Mouse (Mus musculus): ENCODE data around the gene Lmtk2. TPM values are rescaled to one million over a fixed set of nuclear protein-coding genes. Genes with fewer than 3 reads are reported as not detected.
A peak's percentile ranks its signal among the peaks of the same experiment; 100 is the strongest.

Gene Lmtk2
- polyA plus RNA-seq, 1 experiment from 2014 or later, result 3.5 TPM

DNA sequence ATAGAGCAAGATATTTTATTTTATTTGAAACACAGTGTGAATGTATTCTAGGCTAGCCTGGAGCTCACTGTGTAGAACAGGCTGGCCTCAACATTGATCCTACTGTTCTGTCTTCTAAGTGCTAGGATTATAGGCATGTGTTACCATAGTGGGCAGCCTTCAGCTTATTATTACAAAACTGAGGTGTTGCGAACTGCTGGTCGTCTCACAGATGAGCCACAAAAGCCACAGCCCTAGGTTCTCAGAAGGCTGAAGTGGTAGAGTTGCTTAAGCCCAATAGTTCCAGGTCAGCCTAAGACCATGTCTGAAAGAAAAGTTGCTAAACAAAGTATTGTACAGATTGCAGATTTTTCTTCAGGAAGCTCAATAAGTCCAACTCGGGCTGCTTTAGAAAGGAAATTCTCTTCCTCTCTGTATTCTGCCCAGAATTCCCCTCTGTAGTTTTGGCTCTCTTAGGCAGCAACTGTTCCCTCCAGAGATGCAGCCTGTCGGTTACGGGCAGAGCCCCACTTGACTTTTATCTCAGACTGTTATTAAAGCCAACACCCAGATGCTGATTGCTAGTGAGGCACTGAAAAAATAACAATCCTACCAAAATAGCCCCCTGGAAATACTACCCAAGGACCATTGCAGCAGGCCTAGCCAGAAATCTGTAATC, 14.9 kb downstream of the Lmtk2 start:
- H3K9ac ChIP-seq (ENCODE audit: low read length), result no peak overlapping the region
- no peaks in the 10 kb centered on the region for H3K9me3 ChIP-seq (replicated peaks; ENCODE audit: control insufficient read depth, low read length)
- no peaks in the 10 kb centered on the region for H3K36me3 ChIP-seq (ENCODE audit: control insufficient read depth, insufficient read depth)
- peak overlapping the region; percentile 44 for H3K27ac ChIP-seq (ENCODE audit: low read length)
- H3K4me2 ChIP-seq (ENCODE audit: low read depth, low read length), result 0 out of 2 replicates have a peak overlapping the region, but pooled peaks have one; percentile 7
- H3K4me1 ChIP-seq (ENCODE audit: control insufficient read depth, insufficient read depth, low read length), result peaks cover 27% of the 10 kb centered on the region
- 38% methylated on average over 5 of the region's 5 CpGs for WGBS
- H3K4me3 ChIP-seq (ENCODE audit: low read length), result no peak overlapping the region
- no peak for ATAC-seq (replicated peaks; ENCODE audit: extremely low read depth, insufficient read depth, low FRiP score)
- H3K27me3 ChIP-seq (ENCODE audit: control insufficient read depth, insufficient read depth, low read length), result no peaks in the 10 kb centered on the region

DNA sequence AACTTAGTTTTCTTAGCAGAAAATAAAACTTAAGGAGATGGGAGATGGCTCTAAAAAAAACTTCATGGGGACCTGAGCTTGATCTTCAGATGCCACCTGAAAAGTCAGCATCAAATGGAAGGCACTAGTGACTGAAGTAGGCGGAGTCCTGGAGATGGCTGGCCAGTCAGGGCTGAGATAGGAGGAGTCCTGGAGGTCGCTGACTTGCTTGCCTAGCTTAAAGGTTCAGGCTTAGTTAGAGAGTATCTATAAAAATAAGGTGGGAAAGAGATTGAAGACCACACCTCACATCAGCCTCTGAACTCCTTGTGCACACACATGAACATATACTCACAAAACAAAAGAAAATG, 15.4 kb downstream of the Lmtk2 start:
- H3K9ac ChIP-seq (ENCODE audit: low read length), result no peak overlapping the region

DNA sequence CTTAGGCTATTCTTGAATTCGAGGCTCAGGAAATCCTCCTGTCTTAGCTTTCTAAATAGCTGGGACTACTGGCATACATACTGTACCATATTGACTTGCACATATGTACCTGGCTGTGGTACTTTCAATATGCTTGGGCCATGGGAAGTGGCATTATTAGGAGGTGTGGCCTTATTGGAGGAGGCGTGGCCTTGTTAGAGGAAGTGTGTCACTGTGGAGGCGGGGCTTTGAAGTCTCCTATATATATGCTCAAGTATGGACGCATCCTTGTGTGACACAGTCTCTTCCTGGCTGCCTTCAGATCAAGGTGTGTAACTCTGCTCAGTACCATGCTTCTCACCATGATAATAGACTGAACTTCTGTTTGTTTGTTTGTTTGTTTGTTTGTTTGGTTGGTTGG, 18.0 kb downstream of the Lmtk2 start:
- Histone ChIP-seq H3K4me3 (ENCODE audit: low read length) (no peak overlapping the region), H3K4me2 (ENCODE audit: low read depth, low read length) (no peak overlapping the region), H3K36me3 (ENCODE audit: control insufficient read depth, insufficient read depth) (no peaks in the 10 kb centered on the region), H3K9me3 (replicated peaks; ENCODE audit: control insufficient read depth, low read length) (no peaks in the 10 kb centered on the region), H3K4me1 (ENCODE audit: control insufficient read depth, insufficient read depth, low read length) (peaks cover 28% of the 10 kb centered on the region), H3K9ac (ENCODE audit: low read length) (no peak overlapping the region), H3K27ac (ENCODE audit: low read length) (no peak overlapping the region), H3K27me3 (ENCODE audit: control insufficient read depth, insufficient read depth, low read length) (no peaks in the 10 kb centered on the region)
- 93% methylated on average over 4 of the region's 4 CpGs for WGBS
- ATAC-seq (replicated peaks; ENCODE audit: extremely low read depth, insufficient read depth, low FRiP score), result no peak

More for the DNA sequence above, 15.4 kb downstream of the Lmtk2 start:
- no peak overlapping the region for H3K4me3 ChIP-seq (ENCODE audit: low read length)
- H3K27ac ChIP-seq (ENCODE audit: low read length), result peak overlapping the region; percentile 44
- H3K4me1 ChIP-seq (ENCODE audit: control insufficient read depth, insufficient read depth, low read length), result peaks cover 27% of the 10 kb centered on the region
- no peaks in the 10 kb centered on the region for H3K36me3 ChIP-seq (ENCODE audit: control insufficient read depth, insufficient read depth)
- no peaks in the 10 kb centered on the region for H3K9me3 ChIP-seq (replicated peaks; ENCODE audit: control insufficient read depth, low read length)
- no peak for ATAC-seq (replicated peaks; ENCODE audit: extremely low read depth, insufficient read depth, low FRiP score)
- no peaks in the 10 kb centered on the region for H3K27me3 ChIP-seq (ENCODE audit: control insufficient read depth, insufficient read depth, low read length)
- H3K4me2 ChIP-seq (ENCODE audit: low read depth, low read length), result 0 out of 2 replicates have a peak overlapping the region, but pooled peaks have one; percentile 7
- WGBS, result 58% methylated on average over 2 of the region's 2 CpGs

DNA sequence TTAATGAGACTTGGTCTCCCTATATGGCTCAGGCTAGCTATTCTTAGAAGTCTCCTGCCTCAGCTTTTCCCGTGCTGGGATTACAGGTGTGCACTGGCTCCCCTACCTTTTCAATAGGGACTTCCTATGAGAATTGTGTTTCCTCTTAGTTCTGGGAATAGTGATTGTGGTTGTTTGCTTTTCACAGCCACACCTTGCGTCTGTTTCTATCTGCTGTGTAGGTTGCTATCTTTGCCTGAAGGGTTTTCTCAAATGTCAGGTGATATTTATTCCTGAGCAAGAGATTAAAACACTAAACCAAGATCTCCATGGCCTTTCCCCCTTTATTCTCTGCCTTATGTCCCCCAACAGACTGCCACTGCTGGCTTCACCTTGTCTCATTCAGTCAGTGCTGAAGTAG, 19.1 kb downstream of the Lmtk2 start:
- Histone ChIP-seq H3K9ac (ENCODE audit: low read length) (no peak overlapping the region), H3K36me3 (ENCODE audit: control insufficient read depth, insufficient read depth) (no peaks in the 10 kb centered on the region), H3K9me3 (replicated peaks; ENCODE audit: control insufficient read depth, low read length) (no peaks in the 10 kb centered on the region), H3K4me2 (ENCODE audit: low read depth, low read length) (no peak overlapping the region), H3K4me1 (ENCODE audit: control insufficient read depth, insufficient read depth, low read length) (peaks cover 28% of the 10 kb centered on the region), H3K27me3 (ENCODE audit: control insufficient read depth, insufficient read depth, low read length) (no peaks in the 10 kb centered on the region), H3K4me3 (ENCODE audit: low read length) (no peak overlapping the region), H3K27ac (ENCODE audit: low read length) (no peak overlapping the region)
- 86% methylated on average over 2 of the region's 2 CpGs for WGBS
- ATAC-seq (replicated peaks; ENCODE audit: extremely low read depth, insufficient read depth, low FRiP score), result no peak

DNA sequence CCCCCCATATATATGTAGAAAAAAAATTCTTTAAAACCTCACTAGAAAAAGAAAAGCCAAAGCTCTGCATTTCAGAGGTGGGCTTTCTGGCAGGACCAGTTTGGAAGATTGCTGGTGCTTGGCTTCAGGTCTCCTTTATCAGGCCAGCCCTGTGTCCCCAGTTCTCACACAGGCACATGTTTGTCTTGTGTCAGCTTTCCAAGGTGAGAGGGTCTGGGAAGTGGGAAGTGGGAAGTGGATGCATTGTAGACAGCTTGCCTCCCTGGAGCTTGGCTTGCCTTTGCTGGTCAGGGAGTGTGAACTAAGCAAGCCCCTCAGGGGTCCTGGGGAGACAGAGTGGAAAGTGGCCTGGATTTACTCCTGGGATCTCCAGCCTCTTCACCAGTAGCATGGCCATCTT, 21.3 kb downstream of the Lmtk2 start:
- Histone ChIP-seq H3K9me3 (replicated peaks; ENCODE audit: control insufficient read depth, low read length) (no peaks in the 10 kb centered on the region), H3K4me3 (ENCODE audit: low read length) (no peak overlapping the region), H3K36me3 (ENCODE audit: control insufficient read depth, insufficient read depth) (no peaks in the 10 kb centered on the region), H3K9ac (ENCODE audit: low read length) (no peak overlapping the region), H3K4me2 (ENCODE audit: low read depth, low read length) (no peak overlapping the region), H3K27ac (ENCODE audit: low read length) (no peak overlapping the region), H3K4me1 (ENCODE audit: control insufficient read depth, insufficient read depth, low read length) (peaks cover 14% of the 10 kb centered on the region; the same call in 1 of the 2 replicates), H3K27me3 (ENCODE audit: control insufficient read depth, insufficient read depth, low read length) (no peaks in the 10 kb centered on the region)
- no peak for ATAC-seq (replicated peaks; ENCODE audit: extremely low read depth, insufficient read depth, low FRiP score)

DNA sequence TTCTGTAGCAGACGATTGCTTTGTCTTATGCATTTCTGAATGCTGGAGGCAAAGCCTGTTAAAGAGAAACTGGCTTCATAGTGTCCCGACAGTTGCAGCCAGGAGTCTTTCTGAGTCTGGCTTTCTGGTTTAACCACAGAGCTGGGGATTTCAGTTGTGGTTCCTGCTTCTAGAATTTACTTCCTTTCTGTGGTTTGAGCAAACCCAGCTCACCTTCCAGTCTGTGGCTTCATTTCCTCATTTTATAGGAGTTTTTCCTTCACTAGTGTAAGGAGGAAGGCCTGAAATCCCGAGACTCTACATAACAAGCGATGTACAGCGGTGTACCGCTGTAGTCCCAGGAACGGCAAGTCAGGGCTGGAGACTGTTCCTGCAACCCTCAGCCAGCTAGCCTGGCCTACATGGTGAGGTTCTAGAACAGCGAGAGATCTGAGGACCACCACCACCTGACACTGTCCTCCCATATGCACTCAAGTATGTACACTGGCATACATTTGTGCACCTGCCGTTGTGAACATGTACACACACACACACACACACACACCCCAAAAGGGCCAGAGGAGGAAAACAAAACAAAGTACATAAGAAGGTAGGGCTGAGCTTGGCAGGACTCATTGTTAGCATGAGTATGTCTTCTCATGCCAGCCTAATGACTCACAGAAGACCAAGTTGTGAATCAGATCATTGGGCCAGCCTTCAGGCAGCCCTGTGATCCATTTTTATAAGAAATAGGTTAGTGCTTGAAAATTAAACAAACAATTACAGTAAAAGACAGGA, 25.9 kb downstream of the Lmtk2 start:
- WGBS, result 64% methylated on average over 9 of the region's 9 CpGs
- no peak overlapping the region for H3K27ac ChIP-seq (ENCODE audit: low read length)
- H3K9ac ChIP-seq (ENCODE audit: low read length), result no peak overlapping the region
- no peak for ATAC-seq (replicated peaks; ENCODE audit: extremely low read depth, insufficient read depth, low FRiP score)
- no peaks in the 10 kb centered on the region for H3K27me3 ChIP-seq (ENCODE audit: control insufficient read depth, insufficient read depth, low read length)
- H3K4me2 ChIP-seq (ENCODE audit: low read depth, low read length), result no peak overlapping the region
- H3K4me3 ChIP-seq (ENCODE audit: low read length), result no peak overlapping the region
- peaks cover 3% of the 10 kb centered on the region; the same call in 1 of the 2 replicates for H3K36me3 ChIP-seq (ENCODE audit: control insufficient read depth, insufficient read depth)
- H3K9me3 ChIP-seq (replicated peaks; ENCODE audit: control insufficient read depth, low read length), result no peaks in the 10 kb centered on the region
- peaks cover 13% of the 10 kb centered on the region for H3K4me1 ChIP-seq (ENCODE audit: control insufficient read depth, insufficient read depth, low read length)

DNA sequence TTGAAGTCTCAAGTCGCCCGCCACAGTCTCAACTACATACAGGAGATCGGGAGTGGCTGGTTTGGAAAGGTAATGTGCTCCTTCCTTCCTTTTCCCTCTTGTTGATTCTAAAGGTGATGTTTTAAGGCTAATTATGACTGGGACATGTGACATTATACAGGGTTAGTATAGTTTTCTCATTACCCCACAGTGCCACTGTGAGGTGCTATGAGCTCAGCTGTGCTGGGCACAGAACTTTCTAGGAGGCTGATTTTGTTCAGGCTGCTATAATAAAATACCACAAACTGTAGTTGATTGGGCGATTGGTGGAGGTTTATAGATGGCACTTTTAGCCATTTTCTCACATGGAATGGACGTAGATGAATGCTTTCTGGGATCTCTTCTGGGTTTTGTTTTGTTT, 43.3 kb downstream of the Lmtk2 start:
- H3K27me3 ChIP-seq (ENCODE audit: control insufficient read depth, insufficient read depth, low read length), result no peaks in the 10 kb centered on the region
- ATAC-seq (replicated peaks; ENCODE audit: extremely low read depth, insufficient read depth, low FRiP score), result no peak
- H3K9me3 ChIP-seq (replicated peaks; ENCODE audit: control insufficient read depth, low read length), result no peaks in the 10 kb centered on the region
- H3K36me3 ChIP-seq (ENCODE audit: control insufficient read depth, insufficient read depth), result peaks cover 9% of the 10 kb centered on the region; the same call in 1 of the 2 replicates
- peaks cover 3% of the 10 kb centered on the region; the same call in 1 of the 2 replicates for H3K4me1 ChIP-seq (ENCODE audit: control insufficient read depth, insufficient read depth, low read length)
- H3K4me3 ChIP-seq (ENCODE audit: low read length), result no peak overlapping the region
- H3K9ac ChIP-seq (ENCODE audit: low read length), result no peak overlapping the region
- no peak overlapping the region for H3K4me2 ChIP-seq (ENCODE audit: low read depth, low read length)
- 95% methylated on average over 5 of the region's 5 CpGs for WGBS
- no peak overlapping the region for H3K27ac ChIP-seq (ENCODE audit: low read length)

DNA sequence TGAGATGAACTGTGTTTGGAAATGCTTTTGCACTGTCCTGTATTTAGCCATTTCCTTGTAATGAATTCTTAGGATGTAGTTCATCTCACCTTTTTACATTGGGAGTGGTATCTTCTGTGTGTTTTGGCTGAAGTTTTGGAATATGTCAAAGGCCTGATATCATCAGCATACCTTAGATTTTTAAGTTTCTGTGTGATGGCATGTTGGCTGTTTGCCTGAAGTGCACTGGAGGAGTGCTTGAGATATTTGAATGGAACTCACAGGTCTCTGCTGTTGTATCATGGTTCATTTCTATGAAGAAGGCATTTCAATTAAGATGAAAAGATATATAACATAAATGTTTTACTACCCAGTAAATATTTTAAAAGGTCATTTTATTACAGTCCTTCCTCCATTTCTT, 46.7 kb downstream of the Lmtk2 start:
- no peak overlapping the region for H3K27ac ChIP-seq (ENCODE audit: low read length)
- peaks cover 7% of the 10 kb centered on the region for H3K36me3 ChIP-seq (ENCODE audit: control insufficient read depth, insufficient read depth)
- no peaks in the 10 kb centered on the region for H3K9me3 ChIP-seq (replicated peaks; ENCODE audit: control insufficient read depth, low read length)
- no peak for ATAC-seq (replicated peaks; ENCODE audit: extremely low read depth, insufficient read depth, low FRiP score)
- H3K4me1 ChIP-seq (ENCODE audit: control insufficient read depth, insufficient read depth, low read length), result peaks cover 11% of the 10 kb centered on the region
- no peak overlapping the region for H3K9ac ChIP-seq (ENCODE audit: low read length)
- no peak overlapping the region for H3K4me2 ChIP-seq (ENCODE audit: low read depth, low read length)
- H3K27me3 ChIP-seq (ENCODE audit: control insufficient read depth, insufficient read depth, low read length), result no peaks in the 10 kb centered on the region
- no peak overlapping the region for H3K4me3 ChIP-seq (ENCODE audit: low read length)

DNA sequence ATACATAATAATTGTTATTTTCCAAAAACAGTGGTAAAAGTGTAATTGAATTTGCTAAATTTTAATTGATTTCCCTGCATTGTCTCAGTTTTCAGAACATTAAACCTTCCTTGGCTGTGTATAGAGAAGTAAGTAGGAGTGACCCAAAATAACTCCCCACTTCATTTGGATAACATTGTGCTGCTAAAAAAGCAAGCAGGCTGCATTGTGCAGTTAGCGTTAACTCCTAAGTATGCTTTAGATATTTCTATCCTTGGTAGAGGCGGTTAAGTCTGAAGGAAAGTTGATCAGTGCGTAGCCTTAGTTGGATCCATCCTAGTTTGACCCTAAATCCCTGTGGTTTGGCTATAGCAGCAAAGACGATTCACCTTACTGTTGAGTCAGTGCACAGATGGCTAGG, 49.3 kb downstream of the Lmtk2 start:
- H3K36me3 ChIP-seq (ENCODE audit: control insufficient read depth, insufficient read depth), result peaks cover 5% of the 10 kb centered on the region
- peak overlapping the region; percentile 17; the same call in 1 of the 2 replicates for H3K27ac ChIP-seq (ENCODE audit: low read length)

More for the DNA sequence above, 49.3 kb downstream of the Lmtk2 start:
- Histone ChIP-seq H3K27me3 (ENCODE audit: control insufficient read depth, insufficient read depth, low read length) (no peaks in the 10 kb centered on the region), H3K4me3 (ENCODE audit: low read length) (no peak overlapping the region), H3K9me3 (replicated peaks; ENCODE audit: control insufficient read depth, low read length) (no peaks in the 10 kb centered on the region), H3K9ac (ENCODE audit: low read length) (no peak overlapping the region), H3K4me1 (ENCODE audit: control insufficient read depth, insufficient read depth, low read length) (peaks cover 11% of the 10 kb centered on the region), H3K4me2 (ENCODE audit: low read depth, low read length) (no peak overlapping the region)
- no peak for ATAC-seq (replicated peaks; ENCODE audit: extremely low read depth, insufficient read depth, low FRiP score)
- WGBS, result 72% methylated on average over 4 of the region's 4 CpGs
